In genomic region chr10:94489509-94489908, GRCm38 (mm10) we compare ENCODE assay signal across 29 mouse cellular contexts.
A peak's percentile ranks its signal among the peaks of the same experiment; 100 is the strongest.
DNase-seq lines count a peak whose midpoint lies in the region; ATAC-seq and TF ChIP-seq lines count a peak whose summit lies in the region.
"Had no signal": no experiment of that assay in that cellular context is flagged by ENCODE, and none has a peak within 500 bp of the region (broad histone marks: within the 10 kb centered on the region; RNA-seq: fewer than 3 reads in every experiment).

No protein-coding gene starts in this region.

- H3K4me1 ChIP-seq in kidney, postnatal 0 days (replicated peaks; ENCODE audit: insufficient read depth, low read length) = 0 out of 2 replicates have a peak, but pooled peaks cover 2% of the 10 kb centered on the region
- peaks cover 5% of the 10 kb centered on the region; the same call in 1 of the 2 replicates for H3K4me1 ChIP-seq in intestine, embryonic 15.5 days (replicated peaks)
- H3K4me1 ChIP-seq: liver, embryonic 15.5 days; midbrain, embryonic 10.5 days had no signal

- WGBS in kidney, postnatal 0 days = 61% methylated on average over 4 of the region's 4 CpGs
- 76% methylated on average over 4 of the region's 4 CpGs for WGBS in intestine, embryonic 15.5 days

- no peak overlapping the region for H3K4me3 ChIP-seq in kidney, postnatal 0 days (replicated peaks; ENCODE audit: low read depth, low read length)
- H3K4me3 ChIP-seq in intestine, embryonic 15.5 days (replicated peaks) = no peak overlapping the region
- H3K4me3 ChIP-seq: erythroblast, embryonic 14.5 days; forebrain, embryonic 12.5 days; heart, embryonic 13.5 days; liver, embryonic 15.5 days; lung, embryonic 15.5 days; midbrain, embryonic 10.5 days; midbrain, embryonic 15.5 days; neural tube, embryonic 15.5 days had no signal

- ATAC-seq in kidney, postnatal 0 days (replicated peaks; ENCODE audit: low FRiP score, low read depth) = peak; percentile 78
- peak; percentile 84 for ATAC-seq in intestine, embryonic 15.5 days
- ATAC-seq: forebrain, postnatal 0 days; midbrain, embryonic 15.5 days had no signal

- H3K4me2 ChIP-seq in kidney, postnatal 0 days (ENCODE audit: low read length) = no peak overlapping the region
- H3K4me2 ChIP-seq in intestine, embryonic 15.5 days (replicated peaks) = no peak overlapping the region
- H3K4me2 ChIP-seq: forebrain, embryonic 12.5 days; heart, embryonic 13.5 days; hindbrain, embryonic 14.5 days; liver, embryonic 15.5 days; lung, embryonic 15.5 days; midbrain, embryonic 15.5 days; neural tube, embryonic 15.5 days had no signal

- no peak overlapping the region for H3K9ac ChIP-seq in kidney, postnatal 0 days (ENCODE audit: low read depth, low read length)
- no peak overlapping the region for H3K9ac ChIP-seq in intestine, embryonic 15.5 days
- H3K9ac ChIP-seq: forebrain, embryonic 12.5 days; forebrain, postnatal 0 days; heart, embryonic 13.5 days; hindbrain, embryonic 14.5 days; liver, embryonic 15.5 days; lung, embryonic 15.5 days; midbrain, embryonic 15.5 days; neural tube, embryonic 15.5 days had no signal

- no peaks in the 10 kb centered on the region for H3K36me3 ChIP-seq in kidney, postnatal 0 days (ENCODE audit: insufficient read depth, low read length)
- H3K36me3 ChIP-seq in intestine, embryonic 15.5 days = no peaks in the 10 kb centered on the region
- H3K36me3 ChIP-seq: forebrain, embryonic 12.5 days; G1E; heart, embryonic 13.5 days; liver, embryonic 15.5 days; lung, embryonic 15.5 days; midbrain, embryonic 10.5 days; midbrain, embryonic 15.5 days; neural tube, embryonic 15.5 days had no signal

- H3K9me3 ChIP-seq in kidney, postnatal 0 days (replicated peaks; ENCODE audit: low read length) = no peaks in the 10 kb centered on the region
- H3K9me3 ChIP-seq in intestine, embryonic 15.5 days = no peaks in the 10 kb centered on the region
- H3K9me3 ChIP-seq: forebrain, embryonic 12.5 days; G1E; heart, embryonic 13.5 days; liver, embryonic 15.5 days; lung, embryonic 15.5 days; midbrain, embryonic 10.5 days; midbrain, embryonic 15.5 days; neural tube, embryonic 15.5 days had no signal

- peak; percentile 2 for DNase-seq in embryo, embryonic 10 days (ENCODE audit: low spot score)
- DNase-seq in embryo, embryonic 10.5 days (ENCODE audit: low spot score) = no peak
- DNase-seq in kidney, postnatal 0 days (ENCODE audit: low spot score) = peak; percentile 31
- DNase-seq in kidney, adult 18-20 months = no peak
- DNase-seq in right cerebral cortex, postnatal 4 days = no peak
- DNase-seq in layer of hippocampus, postnatal 25 days (ENCODE audit: extremely low spot score in 1 of 2, low spot score in 1 of 2) = no peak
- DNase-seq: adrenal gland, postnatal 10 days; cerebellum, adult 11-12 months; cerebellum, adult 9-11 months; forebrain, postnatal 0 days; heart, postnatal 10 days; layer of hippocampus, adult 9-11 months; liver; retina, postnatal 1 day; right cerebral cortex, postnatal 14 days; spleen, adult 18-20 months; thymus, adult 18-20 months; thymus, postnatal 36 days had no signal

- no peak for TF ChIP-seq CTCF in kidney, postnatal 0 days (IDR thresholded peaks at IDR 0.05; ENCODE audit: low read depth)

- no peak overlapping the region; the same call in 1 of the 2 replicates for H3K27ac ChIP-seq in kidney, postnatal 0 days
- H3K27ac ChIP-seq in intestine, embryonic 15.5 days = no peak overlapping the region
- H3K27ac ChIP-seq: forebrain, embryonic 12.5 days; heart, embryonic 13.5 days; hindbrain, embryonic 14.5 days; liver, embryonic 15.5 days; lung, embryonic 15.5 days; midbrain, embryonic 10.5 days; midbrain, embryonic 15.5 days; neural tube, embryonic 15.5 days had no signal

- H3K27me3 ChIP-seq in kidney, postnatal 0 days (ENCODE audit: insufficient read depth, low read length) = no peaks in the 10 kb centered on the region
- H3K27me3 ChIP-seq in intestine, embryonic 15.5 days (replicated peaks) = no peaks in the 10 kb centered on the region
- H3K27me3 ChIP-seq: heart, embryonic 13.5 days; liver, embryonic 15.5 days; lung, embryonic 15.5 days; midbrain, embryonic 15.5 days; neural tube, embryonic 15.5 days had no signal

Comparison
In these comparisons a context has a peak if more than half of its experiments do, and no peak if none do; other contexts are left out.
1. DNase-seq: peak in embryo, embryonic 10 days (single experiment) and kidney, postnatal 0 days (single experiment); none in embryo, embryonic 10.5 days (single experiment), kidney, adult 18-20 months (single experiment), right cerebral cortex, postnatal 4 days (single experiment) and layer of hippocampus, postnatal 25 days (0 of 2).